Mouse (Mus musculus) G1E-ER4 (cell line): Measurements from ENCODE around the gene B4gat1. TPM values are rescaled to one million over a fixed set of nuclear protein-coding genes. Genes with fewer than 3 reads are reported as not detected.

Experiments
- GATA1 ChIP-seq: IDR thresholded peaks from one replicate; pipeline ENCODE4 v1.8.0; 2012; ENCODE audit warnings: low read length, inconsistent platforms
- polyA plus RNA-seq: library from polyadenylated mRNA; stranded (reverse); fragments of >175 nt; gene quantifications from 2 replicates; pipeline ENCODE4 v1.2.3, GENCODE M21; 2012

The B4gat1 gene
- polyA plus RNA-seq, 1 experiment: 12.4 TPM

GRCm38 (mm10) chr19:5021416-5021815 lies 17.2 kb upstream of the B4gat1 start:
- no peak for TF ChIP-seq GATA1

- TF ChIP-seq GATA1: no peak
Observed at GRCm38 (mm10) chr19:5023621-5024479, 14.8 kb upstream of the B4gat1 start, which contains the start of gene Slc29a2. Gene Slc29a2, plus strand, starts transcription at chr19:5023860.

GRCm38 (mm10) chr19:5026111-5026510 lies 12.5 kb upstream of the B4gat1 start:
- TF ChIP-seq GATA1: no peak

- TF ChIP-seq GATA1: no peak
Observed at GRCm38 (mm10) chr19:5032686-5033085, 5.9 kb upstream of the B4gat1 start.

GRCm38 (mm10) chr19:5036577-5036976 lies 2.0 kb upstream of the B4gat1 start:
- no peak for TF ChIP-seq GATA1

GRCm38 (mm10) chr19:5037678-5038571 lies 701 bp upstream of the B4gat1 start:
- TF ChIP-seq GATA1: no peak

- no peak for TF ChIP-seq GATA1
Observed at GRCm38 (mm10) chr19:5039301-5040114, 882 bp downstream of the B4gat1 start.

GRCm38 (mm10) chr19:5040862-5041523 lies 2.4 kb downstream of the B4gat1 start, which contains the start of gene Brms1:
Gene Brms1, plus strand, starts transcription at chr19:5041354.
- no peak for TF ChIP-seq GATA1

GRCm38 (mm10) chr19:5041588-5041987 lies 3.0 kb downstream of the B4gat1 start:
- no peak for TF ChIP-seq GATA1

GRCm38 (mm10) chr19:5045531-5045930 lies 6.9 kb downstream of the B4gat1 start:
- TF ChIP-seq GATA1: no peak

- TF ChIP-seq GATA1: no peak
Observed at GRCm38 (mm10) chr19:5048138-5049056, 9.8 kb downstream of the B4gat1 start.

GRCm38 (mm10) chr19:5049325-5049724 lies 10.7 kb downstream of the B4gat1 start:
- TF ChIP-seq GATA1: no peak

- TF ChIP-seq GATA1: no peak
Observed at GRCm38 (mm10) chr19:5050047-5050905, 11.7 kb downstream of the B4gat1 start, which contains the start of gene Rin1. Gene Rin1, plus strand, starts transcription at chr19:5050481.
